In the genomic region with DNA sequence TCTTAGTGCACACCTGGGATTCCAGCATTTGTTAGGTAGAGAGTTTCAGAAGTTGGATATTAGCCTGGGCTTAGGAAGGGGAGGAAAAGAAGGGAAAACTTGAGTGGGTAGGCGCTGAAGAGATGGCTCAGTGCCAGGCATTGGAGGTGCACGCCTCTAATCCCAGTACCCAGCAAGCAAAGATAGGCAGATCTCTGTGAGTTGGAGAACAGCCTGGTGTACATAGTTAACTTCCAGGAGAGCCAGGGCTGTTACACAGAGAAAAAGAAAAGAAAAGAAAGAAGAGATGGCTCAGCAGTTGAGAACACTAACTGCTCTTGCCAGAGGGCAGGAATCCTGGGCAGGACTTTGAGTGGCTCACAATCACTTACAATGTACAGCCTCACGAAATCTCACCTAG, we compare ENCODE assay signal across 26 mouse cellular contexts. TPM values are rescaled to one million over a fixed set of nuclear protein-coding genes. Genes with fewer than 3 reads are reported as not detected.
DNase-seq lines count a peak whose midpoint lies in the region; ATAC-seq and TF ChIP-seq lines count a peak whose summit lies in the region.
"Had no signal": no experiment of that assay in that cellular context is flagged by ENCODE, and none has a peak within 500 bp of the region (broad histone marks: within the 10 kb centered on the region; RNA-seq: fewer than 3 reads in every experiment).

No protein-coding gene starts in this region.

- H3K9me3 ChIP-seq in forebrain, embryonic 12.5 days: no peaks in the 10 kb centered on the region
- no peaks in the 10 kb centered on the region for H3K9me3 ChIP-seq in forebrain, postnatal 0 days (ENCODE audit: low read length)
- no peaks in the 10 kb centered on the region for H3K9me3 ChIP-seq in lung, embryonic 14.5 days (ENCODE audit: low read depth, low read length)
- H3K9me3 ChIP-seq in stomach, embryonic 14.5 days (ENCODE audit: control insufficient read depth, low read depth, low read length): no peaks in the 10 kb centered on the region
- H3K9me3 ChIP-seq: heart, embryonic 13.5 days; stomach, embryonic 15.5 days had no signal

- H3K9ac ChIP-seq in forebrain, embryonic 12.5 days: no peak overlapping the region
- H3K9ac ChIP-seq in forebrain, postnatal 0 days: no peak overlapping the region
- H3K9ac ChIP-seq in lung, embryonic 14.5 days: no peak overlapping the region
- no peak overlapping the region for H3K9ac ChIP-seq in stomach, embryonic 14.5 days (replicated peaks; ENCODE audit: low read depth, low read length)
- H3K9ac ChIP-seq: heart, embryonic 13.5 days; stomach, embryonic 15.5 days had no signal

- DNase-seq in forebrain, postnatal 0 days: no peak
- DNase-seq in lung, embryonic 14.5 days: peak; percentile 33
- no peak for DNase-seq in lung, postnatal 14 days
- DNase-seq in brain, embryonic 14.5 days (ENCODE audit: low read depth): peak; percentile 29
- DNase-seq in kidney, adult 8-10 months: no peak
- DNase-seq: adrenal gland, postnatal 10 days; cerebellum, adult 2 months; cerebellum, postnatal 36 days; gastrocnemius, postnatal 36 days; heart, adult 2 months; heart, postnatal 14 days; kidney, adult 11 months; right cerebral cortex, adult 18-20 months; right cerebral cortex, postnatal 4 days; thymus, adult 2 months; thymus, postnatal 4 days had no signal

- ATAC-seq in forebrain, embryonic 12.5 days (ENCODE audit: low FRiP score): no peak
- ATAC-seq in forebrain, postnatal 0 days: no peak
- ATAC-seq in lung, embryonic 14.5 days (ENCODE audit: insufficient read depth): no peak
- no peak for ATAC-seq in stomach, embryonic 14.5 days (ENCODE audit: insufficient number of reproducible peaks, insufficient read depth, low FRiP score, low read depth)

- no peaks in the 10 kb centered on the region for H3K27me3 ChIP-seq in forebrain, embryonic 12.5 days
- H3K27me3 ChIP-seq in forebrain, postnatal 0 days (ENCODE audit: insufficient read depth, low read length): no peaks in the 10 kb centered on the region
- no peaks in the 10 kb centered on the region for H3K27me3 ChIP-seq in lung, embryonic 14.5 days (ENCODE audit: insufficient read depth, low read length)
- H3K27me3 ChIP-seq in stomach, embryonic 14.5 days (ENCODE audit: control insufficient read depth, insufficient read depth, low read length): no peaks in the 10 kb centered on the region
- H3K27me3 ChIP-seq: heart, embryonic 13.5 days; stomach, embryonic 15.5 days had no signal

- H3K4me1 ChIP-seq in forebrain, embryonic 12.5 days: no peaks in the 10 kb centered on the region; the same call in 1 of the 2 replicates
- no peaks in the 10 kb centered on the region for H3K4me1 ChIP-seq in forebrain, postnatal 0 days (ENCODE audit: insufficient read depth)
- H3K4me1 ChIP-seq in lung, embryonic 14.5 days (ENCODE audit: insufficient read depth): no peaks in the 10 kb centered on the region
- H3K4me1 ChIP-seq in stomach, embryonic 14.5 days (ENCODE audit: control insufficient read depth, insufficient read depth, low read length): no peaks in the 10 kb centered on the region
- H3K4me1 ChIP-seq: stomach, embryonic 15.5 days had no signal

- peak overlapping the region; percentile 27; the same call in 1 of the 2 replicates for H3K27ac ChIP-seq in forebrain, embryonic 12.5 days
- no peak overlapping the region for H3K27ac ChIP-seq in forebrain, postnatal 0 days (ENCODE audit: low read depth, low read length)
- peak overlapping the region; percentile 12; the same call in 1 of the 2 replicates for H3K27ac ChIP-seq in lung, embryonic 14.5 days (ENCODE audit: low read depth)
- H3K27ac ChIP-seq in stomach, embryonic 14.5 days (ENCODE audit: low read length): peak overlapping the region; percentile 61
- H3K27ac ChIP-seq: heart, adult 2 months; heart, embryonic 13.5 days; kidney, postnatal 0 days; stomach, embryonic 15.5 days had no signal

- H3K4me3 ChIP-seq in forebrain, embryonic 12.5 days (replicated peaks): no peak overlapping the region
- no peak overlapping the region for H3K4me3 ChIP-seq in forebrain, postnatal 0 days (ENCODE audit: low read depth, low read length)
- H3K4me3 ChIP-seq in lung, embryonic 14.5 days (ENCODE audit: low read depth, low read length): no peak overlapping the region
- H3K4me3 ChIP-seq in stomach, embryonic 14.5 days (ENCODE audit: low read depth, low read length): no peak overlapping the region
- H3K4me3 ChIP-seq: heart, adult 2 months; heart, embryonic 13.5 days; stomach, embryonic 15.5 days had no signal

- TF ChIP-seq CTCF in forebrain, postnatal 0 days (IDR thresholded peaks at IDR 0.05; ENCODE audit: low read depth): no peak
- TF ChIP-seq CTCF in lung, embryonic 14.5 days (IDR thresholded peaks at IDR 0.05; ENCODE audit: low read depth): no peak
- TF ChIP-seq CTCF in brain, embryonic 14.5 days (IDR thresholded peaks at IDR 0.05; ENCODE audit: borderline replicate concordance, extremely low read depth, insufficient read depth, insufficient read length): no peak

- TF ChIP-seq POLR2A in brain, embryonic 14.5 days (IDR thresholded peaks at IDR 0.05; ENCODE audit: borderline replicate concordance, extremely low read depth, insufficient read depth, insufficient read length, poor library complexity, severe bottlenecking): no peak

- no peak overlapping the region for H3K4me2 ChIP-seq in forebrain, embryonic 12.5 days
- no peak overlapping the region for H3K4me2 ChIP-seq in forebrain, postnatal 0 days (ENCODE audit: low read depth)
- no peak overlapping the region for H3K4me2 ChIP-seq in lung, embryonic 14.5 days
- no peak overlapping the region for H3K4me2 ChIP-seq in stomach, embryonic 14.5 days (replicated peaks; ENCODE audit: low read depth, low read length)
- H3K4me2 ChIP-seq: heart, embryonic 13.5 days; stomach, embryonic 15.5 days had no signal

- 76% methylated on average over 3 of the region's 3 CpGs for WGBS in forebrain, embryonic 12.5 days
- 35% methylated on average over 3 of the region's 3 CpGs for WGBS in forebrain, postnatal 0 days
- WGBS in lung, embryonic 14.5 days: 59% methylated on average over 3 of the region's 3 CpGs
- WGBS in stomach, embryonic 14.5 days: 59% methylated on average over 3 of the region's 3 CpGs

- peaks cover 70% of the 10 kb centered on the region for H3K36me3 ChIP-seq in forebrain, embryonic 12.5 days (replicated peaks)
- H3K36me3 ChIP-seq in forebrain, postnatal 0 days (ENCODE audit: insufficient read depth): peaks cover 48% of the 10 kb centered on the region
- H3K36me3 ChIP-seq in lung, embryonic 14.5 days (ENCODE audit: insufficient read depth): peaks cover 62% of the 10 kb centered on the region
- H3K36me3 ChIP-seq in stomach, embryonic 14.5 days (ENCODE audit: control insufficient read depth, insufficient read depth, low read length): peaks cover 48% of the 10 kb centered on the region

RNA-seq across cellular contexts. Expression of gene 1700003F12Rik, which starts 20.4 kb away (rescaled TPM):
- 2.3 and 2.5 TPM in 2 replicates for polyA plus RNA-seq in forebrain, embryonic 12.5 days (2016; fragmentation: Nextera tagmentation; extraction: Ambion mirVana)
- total RNA-seq in forebrain, postnatal 0 days (2014; rRNA removed): 1.7 and 6.4 TPM in 2 replicates
- polyA plus RNA-seq in forebrain, postnatal 0 days (2015; fragmentation: Nextera tagmentation; extraction: Ambion mirVana): 2.8 and 3.2 TPM in 2 replicates
- polyA plus RNA-seq in lung, embryonic 14.5 days (2014; fragmentation: Nextera tagmentation; extraction: Ambion mirVana): 1.2 and 1.4 TPM in 2 replicates
- 0.40 and 0.66 TPM in 2 replicates for polyA plus RNA-seq in brain, embryonic 14.5 days (2012; rRNA removed)
- 0.77 and 0.91 TPM in 2 replicates for polyA plus RNA-seq in stomach, embryonic 14.5 days (2014; fragmentation: Nextera tagmentation; extraction: Ambion mirVana)
- total RNA-seq: gastrocnemius, postnatal 36 days; heart, adult 2 months; liver, adult 2 months had no signal
- polyA plus RNA-seq: heart, embryonic 13.5 days; large intestine, adult 2 months had no signal

RNA-seq across cellular contexts. Expression of gene Actl10, which starts 25.0 kb away (rescaled TPM):
- 0.66 and 0.86 TPM in 2 replicates for polyA plus RNA-seq in forebrain, embryonic 12.5 days (2016; fragmentation: Nextera tagmentation; extraction: Ambion mirVana)
- 0.15 and 0.48 TPM in 2 replicates for total RNA-seq in forebrain, postnatal 0 days (2014; rRNA removed)
- 0.13 TPM in 1 of 2 replicates, not detected in the other for polyA plus RNA-seq in forebrain, postnatal 0 days (2015; fragmentation: Nextera tagmentation; extraction: Ambion mirVana)
- 0.36 and 0.37 TPM in 2 replicates for polyA plus RNA-seq in lung, embryonic 14.5 days (2014; fragmentation: Nextera tagmentation; extraction: Ambion mirVana)
- polyA plus RNA-seq in brain, embryonic 14.5 days (2012; rRNA removed): 0.08 TPM in 1 of 2 replicates, not detected in the other
- 0.17 TPM in 1 of 2 replicates, not detected in the other for polyA plus RNA-seq in stomach, embryonic 14.5 days (2014; fragmentation: Nextera tagmentation; extraction: Ambion mirVana)
- total RNA-seq: adrenal gland, postnatal 10 days; gastrocnemius, postnatal 36 days; heart, adult 2 months; heart, postnatal 14 days; layer of hippocampus, postnatal 14 days; midbrain, postnatal 0 days had no signal
- polyA plus RNA-seq: heart, adult 2 months; kidney, postnatal 0 days; large intestine, adult 2 months; liver, adult 2 months; liver, embryonic 16.5 days had no signal

RNA-seq across cellular contexts. Expression of gene Necab3, which starts 32.2 kb away (rescaled TPM):
- polyA plus RNA-seq in forebrain, embryonic 12.5 days (2016; fragmentation: Nextera tagmentation; extraction: Ambion mirVana): 8.7 and 11.0 TPM in 2 replicates
- total RNA-seq in forebrain, postnatal 0 days (2014; rRNA removed): 14.5 and 16.3 TPM in 2 replicates
- 14.7 and 17.2 TPM in 2 replicates for polyA plus RNA-seq in forebrain, postnatal 0 days (2015; fragmentation: Nextera tagmentation; extraction: Ambion mirVana)
- 2.6 and 3.2 TPM in 2 replicates for polyA plus RNA-seq in lung, embryonic 14.5 days (2014; fragmentation: Nextera tagmentation; extraction: Ambion mirVana)
- 11.6 and 22.0 TPM in 2 replicates for polyA plus RNA-seq in brain, embryonic 14.5 days (2012; rRNA removed)
- 3.2 and 4.1 TPM in 2 replicates for polyA plus RNA-seq in stomach, embryonic 14.5 days (2014; fragmentation: Nextera tagmentation; extraction: Ambion mirVana)

RNA-seq across cellular contexts. Expression of gene E2f1, which starts 43.2 kb away (rescaled TPM):
- polyA plus RNA-seq in forebrain, embryonic 12.5 days (2016; fragmentation: Nextera tagmentation; extraction: Ambion mirVana): 29.8 and 33.3 TPM in 2 replicates
- 2.8 and 3.0 TPM in 2 replicates for total RNA-seq in forebrain, postnatal 0 days (2014; rRNA removed)
- 4.7 and 4.9 TPM in 2 replicates for polyA plus RNA-seq in forebrain, postnatal 0 days (2015; fragmentation: Nextera tagmentation; extraction: Ambion mirVana)
- polyA plus RNA-seq in lung, embryonic 14.5 days (2014; fragmentation: Nextera tagmentation; extraction: Ambion mirVana): 12.4 and 13.6 TPM in 2 replicates
- 15.0 and 19.5 TPM in 2 replicates for polyA plus RNA-seq in brain, embryonic 14.5 days (2012; rRNA removed)
- polyA plus RNA-seq in stomach, embryonic 14.5 days (2014; fragmentation: Nextera tagmentation; extraction: Ambion mirVana): 7.4 and 9.8 TPM in 2 replicates

Comparison
In these comparisons a context has a peak if more than half of its experiments do, and no peak if none do; other contexts are left out.
1. DNase-seq: peak in lung, embryonic 14.5 days (single experiment) and brain, embryonic 14.5 days (single experiment); none in forebrain, postnatal 0 days (single experiment), lung, postnatal 14 days (single experiment) and kidney, adult 8-10 months (0 of 2).